Mouse (Mus musculus) erythroblast, embryonic 14.5 days (primary cell): Measurements from ENCODE around the gene Trpd52l3. TPM values are rescaled to one million over a fixed set of nuclear protein-coding genes. Genes with fewer than 3 reads are reported as not detected.

Experiments used
- H3K27me3 ChIP-seq: 2 replicates; pipeline ENCODE4 v1.6.1; 2012; ENCODE audit warnings: inconsistent platforms; ENCODE audit not compliant: control insufficient read depth
- H3K36me3 ChIP-seq: 2 replicates; pipeline ENCODE4 v1.6.1; 2012; ENCODE audit warnings: mild to moderate bottlenecking, inconsistent platforms; ENCODE audit not compliant: control insufficient read depth
- H3K4me1 ChIP-seq: 2 replicates; pipeline ENCODE4 v1.6.1; 2012; ENCODE audit warnings: inconsistent platforms; ENCODE audit not compliant: control insufficient read depth
- H3K4me3 ChIP-seq: replicated peaks from 2 replicates; pipeline ENCODE3; 2012; ENCODE audit warnings: moderate library complexity, mild to moderate bottlenecking, inconsistent platforms
- H3K9me3 ChIP-seq: 2 replicates; pipeline ENCODE4 v1.6.1; 2012; ENCODE audit warnings: low read length, inconsistent platforms, mixed read lengths; ENCODE audit not compliant: control insufficient read depth
- GATA1 ChIP-seq: IDR thresholded peaks from 2 replicates; pipeline ENCODE4 v1.6.1; 2012; ENCODE audit warnings: low read length, inconsistent platforms, mixed read lengths
- TAL1 ChIP-seq: IDR thresholded peaks from 3 replicates; pipeline ENCODE4 v1.6.1; 2012; ENCODE audit warnings: low read length, inconsistent platforms, mixed read lengths
- polyA plus RNA-seq: library from polyadenylated mRNA; stranded (reverse); fragments of >175 nt; gene quantifications from 2 replicates; pipeline ENCODE4 v1.2.3, GENCODE M21; 2012

The Trpd52l3 gene
- polyA plus RNA-seq, 1 experiment = not detected

DNA sequence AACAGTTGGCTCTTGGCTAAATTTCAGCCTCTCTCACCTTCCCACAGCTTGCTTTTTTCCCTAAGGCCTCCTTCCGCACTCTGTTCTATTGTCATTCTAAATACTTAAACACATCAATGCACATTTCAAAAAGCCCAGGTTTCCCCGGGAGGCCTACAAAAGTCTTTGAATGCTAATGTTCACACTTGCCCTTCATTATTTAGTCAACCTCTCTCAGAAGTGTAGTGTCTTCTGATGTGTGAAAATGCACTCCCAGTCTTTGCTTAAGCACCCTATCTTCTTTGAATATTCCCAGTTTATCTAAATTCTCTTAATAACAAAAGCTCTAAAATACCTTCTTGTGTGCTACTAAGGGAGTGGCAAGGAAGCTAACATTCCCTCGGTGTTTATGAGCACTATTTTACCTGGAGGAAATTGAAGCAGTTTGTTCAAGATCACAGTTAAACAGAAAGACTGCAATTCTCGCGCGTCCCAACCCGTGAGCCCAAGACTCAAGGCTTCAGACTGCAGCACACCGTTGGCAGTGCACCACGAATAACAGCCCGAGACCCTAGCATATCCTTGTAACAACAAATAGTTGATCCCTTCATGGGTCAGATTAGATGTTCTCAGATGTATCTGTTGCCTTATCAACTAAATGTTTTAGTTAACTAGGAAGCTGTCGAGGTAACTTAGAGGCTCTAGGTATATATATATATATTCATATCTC, 25.6 kb downstream of the Trpd52l3 start:
- H3K4me1 ChIP-seq = peaks cover 33% of the 10 kb centered on the region
- H3K27me3 ChIP-seq = no peaks in the 10 kb centered on the region; the same call in 1 of the 2 replicates
- TF ChIP-seq GATA1 = no peak
- no peak for TF ChIP-seq TAL1
- peaks cover 11% of the 10 kb centered on the region for H3K36me3 ChIP-seq
- no peaks in the 10 kb centered on the region for H3K9me3 ChIP-seq
- peak overlapping the region; percentile 99 for H3K4me3 ChIP-seq

DNA sequence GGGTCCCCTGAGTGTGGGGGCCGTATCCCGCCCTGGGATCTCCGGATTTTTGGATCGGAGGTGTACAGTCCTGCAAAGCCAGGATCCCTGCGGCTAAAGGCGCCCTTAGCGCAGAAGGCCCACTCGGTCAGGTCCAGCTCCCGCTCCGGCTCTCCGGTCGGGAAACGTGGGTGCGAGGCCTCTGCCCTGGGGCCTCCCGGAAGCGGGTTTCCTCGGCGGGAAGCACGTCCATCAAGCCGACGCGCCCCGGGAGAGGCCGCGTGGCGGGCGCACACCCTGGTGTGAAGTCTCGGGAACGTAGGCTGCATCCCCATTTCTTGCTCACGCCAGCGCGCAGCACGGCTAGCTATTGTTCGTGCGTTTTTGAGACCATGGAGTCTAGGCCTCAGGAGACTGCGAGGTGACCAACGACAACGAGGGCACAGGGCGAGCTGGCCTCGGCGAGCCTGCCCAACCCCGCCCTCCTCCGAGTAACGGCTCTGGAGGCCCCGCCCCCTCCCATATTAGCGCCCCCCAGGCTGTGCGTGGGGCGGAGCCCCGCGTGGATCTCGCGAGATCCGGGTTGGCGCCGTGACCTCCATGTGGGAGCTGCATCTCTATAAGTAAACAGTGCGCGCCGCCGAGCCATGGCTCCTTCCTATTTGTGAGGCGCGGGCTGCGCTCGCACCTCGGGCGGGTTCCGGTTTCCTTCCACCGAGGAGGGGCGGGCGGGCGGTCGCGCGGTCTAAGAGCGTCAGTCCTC, 26.5 kb downstream of the Trpd52l3 start, which contains the start of gene Uhrf2:
TSS of gene Uhrf2 (plus strand) at position 620 of the 742 bp plus-strand sequence.
- Histone ChIP-seq H3K27me3 (no peaks in the 10 kb centered on the region; the same call in 1 of the 2 replicates), H3K36me3 (peaks cover 11% of the 10 kb centered on the region), H3K4me3 (peak within 1 kb of the TSS; percentile 99), H3K4me1 (peaks cover 40% of the 10 kb centered on the region), H3K9me3 (no peaks in the 10 kb centered on the region)
- TF ChIP-seq TAL1 (no peak), GATA1 (no peak)

DNA sequence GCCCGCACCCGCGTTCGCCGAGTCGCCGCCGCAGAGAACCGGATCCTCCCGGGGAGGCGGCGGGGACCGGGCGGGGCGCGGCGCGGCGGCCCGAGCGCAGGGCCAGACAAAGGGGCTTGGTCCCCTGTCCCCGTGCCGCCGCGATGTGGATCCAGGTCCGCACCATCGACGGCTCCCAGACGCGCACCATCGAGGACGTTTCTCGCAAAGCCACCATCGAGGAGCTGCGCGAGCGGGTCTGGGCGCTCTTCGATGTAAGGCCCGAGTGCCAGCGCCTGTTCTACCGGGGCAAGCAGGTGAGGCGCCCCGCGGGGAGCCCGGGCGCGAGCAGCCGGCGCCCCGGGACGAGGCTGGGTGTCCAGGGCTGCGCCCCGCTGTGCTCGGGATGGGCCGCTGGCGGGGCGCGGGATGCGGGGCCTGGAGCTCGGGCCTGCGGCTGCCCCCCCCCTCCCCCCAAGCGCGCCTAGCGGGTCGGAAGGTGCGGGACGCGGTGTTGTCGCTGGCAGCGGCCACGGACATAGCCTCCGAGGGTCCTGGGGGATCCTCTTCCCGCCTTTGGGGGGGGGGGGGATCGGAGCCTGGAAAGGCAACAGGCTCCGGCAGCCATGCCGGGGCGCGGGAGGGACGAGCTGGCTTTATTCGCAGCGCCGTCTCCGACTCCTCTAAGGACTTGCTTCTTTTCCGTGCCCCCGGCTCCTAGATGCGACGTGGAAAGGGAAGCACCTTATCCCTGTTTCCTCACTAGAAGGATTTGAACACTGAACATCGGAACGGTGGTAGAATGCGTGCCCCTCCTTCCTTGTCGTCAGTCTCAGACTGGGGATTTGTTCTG, 27.3 kb downstream of the Trpd52l3 start:
- Histone ChIP-seq H3K4me1 (peaks cover 45% of the 10 kb centered on the region), H3K9me3 (no peaks in the 10 kb centered on the region), H3K36me3 (peaks cover 11% of the 10 kb centered on the region), H3K27me3 (no peaks in the 10 kb centered on the region; the same call in 1 of the 2 replicates), H3K4me3 (peak overlapping the region; percentile 99)
- no peak for TF ChIP-seq TAL1
- TF ChIP-seq GATA1 = no peak

DNA sequence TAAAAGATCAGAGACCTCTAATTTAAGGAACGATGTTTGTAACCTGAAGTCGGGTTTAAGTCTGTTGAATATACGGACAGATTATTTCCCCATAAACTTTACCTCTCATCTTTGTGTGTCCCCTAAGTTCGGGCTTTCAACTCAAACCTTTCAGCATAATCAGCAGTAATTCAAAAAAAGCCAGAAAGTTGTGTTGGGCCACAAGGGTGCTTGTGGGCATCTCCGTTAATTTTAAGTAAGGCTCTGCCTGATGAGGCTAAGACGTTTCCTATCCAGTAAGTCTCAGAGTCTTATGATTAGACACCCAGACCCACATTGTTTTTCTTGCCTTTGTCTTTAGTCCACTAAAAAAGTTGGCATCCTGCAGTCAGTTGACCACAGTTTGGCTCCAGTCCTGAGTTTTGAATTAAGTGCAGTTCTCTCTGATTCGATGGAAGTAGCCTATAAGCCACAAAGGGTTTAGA, 27.9 kb downstream of the Trpd52l3 start:
- peaks cover 50% of the 10 kb centered on the region for H3K4me1 ChIP-seq
- H3K4me3 ChIP-seq = peak overlapping the region; percentile 99
- TF ChIP-seq TAL1 (no peak), GATA1 (no peak)
- H3K36me3 ChIP-seq = peaks cover 11% of the 10 kb centered on the region
- no peaks in the 10 kb centered on the region for H3K9me3 ChIP-seq
- no peaks in the 10 kb centered on the region for H3K27me3 ChIP-seq

DNA sequence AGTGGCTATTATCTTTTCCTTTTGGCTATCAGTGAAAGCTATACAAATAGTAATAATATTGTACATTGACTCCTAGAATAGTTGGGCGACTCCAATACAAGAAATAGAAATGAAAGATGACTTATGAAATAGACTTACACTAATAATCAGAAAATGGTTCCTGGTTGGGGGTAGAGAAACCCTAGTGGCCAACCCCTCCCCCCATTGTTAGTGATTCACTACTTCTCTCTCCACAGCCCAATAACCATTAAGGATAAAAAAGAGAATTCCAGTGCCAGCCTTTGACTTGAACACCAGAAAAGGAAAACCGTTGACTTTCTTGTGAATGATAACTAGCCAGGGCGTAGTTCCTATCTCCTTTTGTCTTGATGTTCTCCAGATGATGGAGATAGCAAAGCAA, 28.6 kb downstream of the Trpd52l3 start:
- H3K36me3 ChIP-seq = peaks cover 16% of the 10 kb centered on the region
- H3K27me3 ChIP-seq = no peaks in the 10 kb centered on the region
- H3K4me3 ChIP-seq = peak overlapping the region; percentile 99
- no peaks in the 10 kb centered on the region for H3K9me3 ChIP-seq
- TF ChIP-seq TAL1 (no peak), GATA1 (no peak)
- peaks cover 54% of the 10 kb centered on the region for H3K4me1 ChIP-seq

DNA sequence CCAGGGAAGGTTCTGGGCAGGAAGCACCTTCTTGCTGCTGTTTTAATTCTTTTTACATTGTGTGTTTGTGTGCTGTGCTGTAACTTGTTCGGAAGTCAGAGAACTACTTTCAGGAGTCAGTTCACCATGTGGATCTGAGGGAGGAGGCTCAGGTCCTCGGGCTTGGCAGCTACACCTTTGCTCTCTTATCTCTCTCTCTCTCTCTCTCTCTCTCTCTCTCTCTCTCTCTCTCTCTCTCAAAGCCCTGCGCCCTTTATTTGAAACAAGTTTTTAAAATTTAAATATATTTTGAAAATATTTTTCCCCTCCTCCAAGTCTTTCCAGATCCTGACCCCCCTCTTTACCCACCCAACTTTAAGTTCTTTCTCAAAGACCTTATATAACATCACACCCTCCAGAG, 31.8 kb downstream of the Trpd52l3 start:
- no peaks in the 10 kb centered on the region for H3K27me3 ChIP-seq
- no peak overlapping the region for H3K4me3 ChIP-seq
- H3K4me1 ChIP-seq = peaks cover 45% of the 10 kb centered on the region
- no peaks in the 10 kb centered on the region for H3K9me3 ChIP-seq
- peaks cover 27% of the 10 kb centered on the region for H3K36me3 ChIP-seq
- TF ChIP-seq GATA1 (no peak), TAL1 (no peak)

DNA sequence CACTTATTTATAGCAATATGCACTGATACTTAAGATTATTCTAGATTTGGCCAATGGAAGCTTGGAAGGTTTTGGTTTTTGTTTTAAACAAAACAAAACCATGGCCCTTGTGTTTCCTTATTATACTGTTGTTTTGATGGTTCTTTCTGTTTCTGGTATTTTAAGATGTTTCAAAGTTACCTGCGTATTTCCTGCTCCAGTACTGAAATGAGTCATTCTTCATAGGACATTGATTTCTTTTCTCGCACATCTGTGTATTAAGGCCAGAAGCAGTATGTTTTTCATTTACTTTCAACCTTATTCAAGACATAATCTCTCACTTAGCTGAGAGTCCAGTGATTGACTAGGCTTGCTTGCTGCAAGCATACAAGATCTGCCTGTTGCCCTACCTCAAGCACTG, 40.1 kb downstream of the Trpd52l3 start:
- Histone ChIP-seq H3K9me3 (peaks cover 4% of the 10 kb centered on the region; the same call in 1 of the 2 replicates), H3K36me3 (peaks cover 80% of the 10 kb centered on the region), H3K4me1 (peaks cover 9% of the 10 kb centered on the region), H3K27me3 (no peaks in the 10 kb centered on the region), H3K4me3 (no peak overlapping the region)
- TF ChIP-seq GATA1 (no peak), TAL1 (no peak)

DNA sequence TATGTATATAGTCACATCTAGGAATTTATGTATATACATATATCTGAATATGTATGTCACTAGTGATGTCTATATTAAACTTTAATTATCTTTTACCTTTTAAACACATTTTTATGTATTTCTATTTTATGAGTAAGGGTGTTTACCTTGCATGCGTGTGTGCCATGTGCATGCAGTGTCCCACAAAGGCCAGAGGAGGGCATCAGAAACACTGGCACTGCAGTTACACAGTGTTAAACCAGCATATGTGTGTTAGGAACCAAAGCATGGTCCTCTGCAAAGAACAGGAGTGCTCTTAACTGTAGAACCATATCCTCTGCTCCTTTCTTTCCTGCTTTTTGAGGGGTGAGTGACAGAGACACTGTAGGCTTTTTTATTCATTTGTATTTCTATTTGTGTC, 41.0 kb downstream of the Trpd52l3 start:
- H3K4me3 ChIP-seq = no peak overlapping the region
- no peaks in the 10 kb centered on the region for H3K27me3 ChIP-seq
- peaks cover 17% of the 10 kb centered on the region for H3K4me1 ChIP-seq
- peaks cover 77% of the 10 kb centered on the region for H3K36me3 ChIP-seq
- peaks cover 4% of the 10 kb centered on the region; the same call in 1 of the 2 replicates for H3K9me3 ChIP-seq
- TF ChIP-seq GATA1 (no peak), TAL1 (no peak)
